Mouse (Mus musculus) hindbrain, postnatal 0 days (tissue): ENCODE measurements at regions not wholly inside any gene's neighbourhood (a gene's known extent, or its start where the extent isn't known, plus 50 kb on each side); places are given as distances from the start of the nearest gene placed in this dataset.
A peak's percentile ranks its signal among the peaks of the same experiment; 100 is the strongest.

Experiments
- ATAC-seq: fragments of 200-750 bp; cut with Nextera tagmentation; 2 replicates; pipeline ENCODE4 v1.8.0; 2017; ENCODE audit warnings: mild to moderate bottlenecking, moderate TSS enrichment, moderate library complexity
- DNase-seq: peaks from one replicate; pipeline ENCODE4 v3.0.0-alpha.2; 2015; ENCODE audit warnings: low spot score
- H3K27ac ChIP-seq: fragments of 300-500 bp; sonication (generic); 2 replicates; pipeline ENCODE4 v1.5.1; 2014; ENCODE audit warnings: mild to moderate bottlenecking
- H3K27me3 ChIP-seq: fragments of 300-500 bp; sonication (generic); 2 replicates; pipeline ENCODE4 v1.6.1; 2014; ENCODE audit warnings: low read length, mixed read lengths; ENCODE audit not compliant: insufficient read depth
- H3K36me3 ChIP-seq: fragments of 300-500 bp; sonication (generic); 2 replicates; pipeline ENCODE4 v1.6.1; 2014; ENCODE audit warnings: low read length, mixed read lengths; ENCODE audit not compliant: insufficient read depth
- H3K4me1 ChIP-seq: fragments of 300-500 bp; sonication (generic); 2 replicates; pipeline ENCODE4 v1.6.1; 2014; ENCODE audit warnings: antibody characterized with exemption, low read length, mixed read lengths; ENCODE audit not compliant: insufficient read depth
- H3K4me2 ChIP-seq: fragments of 300-500 bp; sonication (generic); 2 replicates; pipeline ENCODE4 v1.6.1; 2014; ENCODE audit warnings: low read depth, mild to moderate bottlenecking, low read length, moderate library complexity, mixed read lengths
- H3K4me3 ChIP-seq: fragments of 300-500 bp; sonication (generic); 2 replicates; pipeline ENCODE4 v1.5.1; 2014; ENCODE audit warnings: low read length
- H3K9ac ChIP-seq: fragments of 300-500 bp; sonication (generic); replicated peaks from 2 replicates; pipeline ENCODE4 v1.6.1; 2014; ENCODE audit warnings: mild to moderate bottlenecking, low read length, moderate library complexity, mixed read lengths
- H3K9me3 ChIP-seq: fragments of 300-500 bp; sonication (generic); 2 replicates; pipeline ENCODE4 v1.6.1; 2016; ENCODE audit warnings: low read length, mixed read lengths
- CTCF ChIP-seq: IDR thresholded peaks from 2 replicates; pipeline ENCODE4 v1.5.1; 2016; ENCODE audit warnings: antibody characterized with exemption, control low read depth, low read depth
- WGBS: fragments of 180-500 bp; shearing (Covaris S2); extraction: QIAGEN DNeasy Blood & Tissue Kit; methylation state at CpG from one replicate; pipeline ENCODE4 v1.1.7; 2014; 5-methylcytosine and 5-hydroxymethylcytosine counted together

- Histone ChIP-seq H3K9me3 (no peaks in the 10 kb centered on the region), H3K36me3 (no peaks in the 10 kb centered on the region), H3K4me2 (peak overlapping the region; percentile 47), H3K27me3 (no peaks in the 10 kb centered on the region), H3K27ac (no peak overlapping the region), H3K4me1 (no peaks in the 10 kb centered on the region), H3K9ac (no peak overlapping the region), H3K4me3 (no peak overlapping the region)
- no peak for ATAC-seq
- no peak for DNase-seq
- whole genome bisulfite sequencing, result 72% methylated on average over 17 of the region's 17 CpGs
- no peak for TF ChIP-seq CTCF
Observed at GRCm38 (mm10) chr10:117441979-117442803, 62.4 kb upstream of the Cpsf6 start.

GRCm38 (mm10) chr10:117441121-117441978 is 61.5 kb upstream of the Cpsf6 start:
- peak overlapping the region; percentile 11; the same call in 1 of the 2 replicates for H3K4me3 ChIP-seq
- H3K9ac ChIP-seq, result no peak overlapping the region
- DNase-seq, result no peak

DNA sequence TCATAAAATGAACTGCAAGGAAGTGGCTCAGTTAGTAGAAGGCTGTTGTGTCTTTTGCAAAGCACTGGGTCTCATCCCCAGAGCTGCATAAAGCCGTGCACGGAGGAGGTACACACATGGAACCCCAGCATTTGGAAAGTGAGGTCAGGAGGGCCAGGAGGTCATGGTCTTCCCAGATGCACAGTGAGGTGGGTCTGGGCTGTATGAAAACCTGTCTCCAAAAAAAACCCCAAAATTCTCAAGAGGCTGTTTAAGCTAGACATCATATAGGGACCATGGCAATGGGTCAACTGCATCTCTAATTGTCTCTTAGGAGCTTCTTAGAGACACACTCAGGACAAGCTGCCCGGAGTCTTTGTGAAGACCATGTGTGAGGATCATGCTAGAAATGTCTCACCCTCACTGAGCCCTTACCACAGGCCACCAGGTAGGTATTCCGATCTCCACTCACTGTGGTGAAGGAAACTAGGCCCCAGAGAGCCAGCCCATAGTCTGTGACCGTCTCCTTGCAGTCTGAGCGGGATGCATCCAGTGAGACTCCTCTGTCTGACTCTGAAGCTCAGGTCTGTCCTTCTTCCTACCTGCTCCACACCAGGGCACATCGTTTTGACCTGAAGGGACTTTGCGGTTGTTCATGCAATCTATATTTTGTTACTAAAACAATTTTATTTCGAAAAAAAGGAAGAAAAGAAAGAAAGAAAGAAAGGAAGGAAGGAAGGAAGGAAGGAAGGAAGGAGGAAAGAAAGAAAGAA is 60.6 kb upstream of the Cpsf6 start:
- H3K27ac ChIP-seq, result no peak overlapping the region
- DNase-seq, result no peak
- no peaks in the 10 kb centered on the region for H3K27me3 ChIP-seq
- no peaks in the 10 kb centered on the region for H3K9me3 ChIP-seq
- no peaks in the 10 kb centered on the region for H3K4me1 ChIP-seq
- no peak overlapping the region for H3K4me2 ChIP-seq
- 86% methylated on average over 9 of the region's 9 CpGs for WGBS
- no peak overlapping the region for H3K9ac ChIP-seq
- no peak for TF ChIP-seq CTCF
- ATAC-seq, result no peak
- no peaks in the 10 kb centered on the region for H3K36me3 ChIP-seq
- H3K4me3 ChIP-seq, result no peak overlapping the region

More at GRCm38 (mm10) chr10:117441121-117441978, 61.5 kb upstream of the Cpsf6 start:
- Histone ChIP-seq H3K36me3 (no peaks in the 10 kb centered on the region), H3K27me3 (no peaks in the 10 kb centered on the region), H3K4me2 (peak overlapping the region; percentile 47), H3K4me1 (no peaks in the 10 kb centered on the region), H3K9me3 (no peaks in the 10 kb centered on the region), H3K27ac (no peak overlapping the region)
- TF ChIP-seq CTCF, result no peak
- whole genome bisulfite sequencing, result 10% methylated on average over 24 of the region's 24 CpGs
- 0 out of 2 replicates have a peak, but pooled peaks have one; percentile 39 for ATAC-seq

DNA sequence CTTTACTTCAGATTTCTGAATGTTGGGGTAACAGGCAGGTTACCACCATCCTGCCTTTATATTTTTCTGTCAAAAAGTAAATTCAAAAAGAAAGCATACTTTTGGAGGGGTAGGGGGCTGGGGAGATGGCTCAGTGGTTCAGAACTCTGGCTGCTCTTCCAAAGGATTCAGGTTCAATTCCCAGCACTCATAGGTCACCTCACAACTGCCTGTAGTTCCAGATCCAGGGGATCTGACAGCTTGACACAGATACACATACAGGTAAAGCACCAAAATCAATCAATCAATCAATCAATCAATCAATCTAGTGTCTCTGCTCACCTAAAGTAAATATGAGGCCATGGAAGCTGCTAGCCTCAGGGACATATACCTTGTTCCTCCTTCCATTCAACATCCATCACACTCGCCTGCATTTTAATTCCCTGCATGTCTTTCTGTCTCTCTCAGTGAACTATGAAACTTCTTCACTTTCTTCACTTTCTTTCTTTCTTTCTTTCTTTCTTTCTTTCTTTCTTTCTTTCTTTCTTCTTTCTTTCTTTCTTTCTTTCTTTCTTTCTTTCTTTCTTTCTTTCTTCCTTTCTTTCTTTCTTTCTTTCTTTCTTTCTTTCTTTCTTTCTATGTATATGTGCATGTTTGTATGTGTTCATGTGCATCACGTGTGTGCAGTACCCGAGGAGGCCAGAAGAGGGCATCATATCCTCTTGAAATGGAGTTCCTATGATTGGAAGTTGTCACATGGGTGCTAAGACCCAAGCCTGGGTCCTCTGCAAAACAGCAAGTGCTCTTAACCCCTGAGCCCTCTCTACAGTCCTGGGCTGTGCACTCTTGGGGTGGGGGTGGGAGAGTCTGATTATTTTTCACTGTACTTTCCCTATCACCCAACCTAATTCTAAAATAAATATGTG is 59.6 kb upstream of the Cpsf6 start:
- ATAC-seq, result no peak
- DNase-seq, result no peak
- no peak overlapping the region for H3K27ac ChIP-seq
- no peak overlapping the region for H3K4me3 ChIP-seq
- H3K4me2 ChIP-seq, result no peak overlapping the region
- no peaks in the 10 kb centered on the region for H3K4me1 ChIP-seq
- H3K9me3 ChIP-seq, result no peaks in the 10 kb centered on the region
- WGBS, result 99% methylated on average over 3 of the region's 3 CpGs
- no peaks in the 10 kb centered on the region for H3K27me3 ChIP-seq
- H3K9ac ChIP-seq, result no peak overlapping the region
- H3K36me3 ChIP-seq, result no peaks in the 10 kb centered on the region
- 0 out of 2 replicates have a peak, but pooled peaks have one; percentile 13 for TF ChIP-seq CTCF

DNA sequence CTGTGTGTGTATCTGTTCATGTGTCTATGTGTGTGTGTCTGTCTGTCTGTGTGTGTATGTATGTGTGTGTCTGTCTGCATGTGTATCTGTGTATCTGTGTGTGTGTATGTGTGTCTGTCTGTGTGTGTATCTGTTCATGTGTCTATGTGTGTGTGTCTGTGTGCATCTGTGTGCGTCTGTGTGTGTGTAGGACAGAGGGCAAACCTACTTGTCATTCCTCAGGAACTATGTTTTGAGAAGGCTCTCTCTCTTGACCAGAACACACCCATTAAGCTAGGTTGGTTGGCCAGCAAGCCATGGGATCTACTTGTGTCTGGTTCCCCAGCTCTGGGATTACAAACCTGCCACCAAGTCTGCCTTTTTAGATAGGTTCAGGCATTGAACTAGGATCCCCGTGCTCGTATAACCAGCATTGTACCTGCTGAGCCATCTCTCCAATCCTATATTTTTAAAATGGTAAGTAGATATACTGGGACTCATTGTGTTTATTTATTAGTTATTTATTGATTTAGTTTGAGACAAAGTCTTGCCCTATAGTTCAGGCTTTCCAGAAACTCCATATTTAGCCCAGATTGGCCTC is 58.9 kb upstream of the Cpsf6 start:
- Histone ChIP-seq H3K36me3 (no peaks in the 10 kb centered on the region), H3K9me3 (no peaks in the 10 kb centered on the region), H3K4me3 (no peak overlapping the region), H3K27ac (no peak overlapping the region), H3K9ac (no peak overlapping the region), H3K4me2 (no peak overlapping the region), H3K27me3 (no peaks in the 10 kb centered on the region), H3K4me1 (no peaks in the 10 kb centered on the region)
- ATAC-seq, result no peak
- no peak for TF ChIP-seq CTCF
- WGBS, result 97% methylated on average over 3 of the region's 3 CpGs
- no peak for DNase-seq
